Mouse (Mus musculus) adrenal gland, postnatal 4 days (tissue): ENCODE results near the gene Cd59a. TPM values are rescaled to one million over a fixed set of nuclear protein-coding genes. Genes with fewer than 3 reads are reported as not detected.
"Not testable (repeated sequence)": the region's sequence is repeated elsewhere in the genome, so short reads cannot be mapped to it uniquely, and the experiment has no call there.

ENCODE experiments used
- DNase-seq, 2 experiments: peaks; one replicate each; pipeline ENCODE4 v3.0.0; 2021 to 2022; ENCODE audit warnings: low spot score in 2 of 2, mixed read lengths in 2 of 2
- long read RNA-seq, 2 experiments: library from polyadenylated mRNA; stranded (forward); transcript quantifications; one replicate each; pipeline ENCODE4 v2.0.0; 2021
- total RNA-seq, 2 experiments: library from RNA; stranded (reverse); gene quantifications; 2 replicates each; pipeline ENCODE4 v1.2.3; 2021

The Cd59a gene
- total RNA-seq = 10 to 100 TPM; 26.6 to 28.4 TPM
- long read RNA-seq, experiment 1, transcript Cd59a-201 (4 exons, 1,691 nt) = major isoform, 38 of 41 reads
- long read RNA-seq, experiment 1, partial matches to known transcripts = 0 of 41 reads
- long read RNA-seq, experiment 1, other reads (novel, unspliced or antisense) = 2 of 41 reads
- long read RNA-seq, experiment 2, transcript Cd59a-201 (4 exons, 1,691 nt) = major isoform, 43 of 56 reads
- long read RNA-seq, experiment 2, partial matches to known transcripts = 1 of 56 reads
- long read RNA-seq, experiment 2, other reads (novel, unspliced or antisense) = 11 of 56 reads

GRCm38 (mm10) chr2:104095741-104096213, at the start of gene Cd59a:
Gene Cd59a, plus strand, starts transcription at chr2:104095801.
- peak; percentile 39 to 54 for DNase-seq

DNA sequence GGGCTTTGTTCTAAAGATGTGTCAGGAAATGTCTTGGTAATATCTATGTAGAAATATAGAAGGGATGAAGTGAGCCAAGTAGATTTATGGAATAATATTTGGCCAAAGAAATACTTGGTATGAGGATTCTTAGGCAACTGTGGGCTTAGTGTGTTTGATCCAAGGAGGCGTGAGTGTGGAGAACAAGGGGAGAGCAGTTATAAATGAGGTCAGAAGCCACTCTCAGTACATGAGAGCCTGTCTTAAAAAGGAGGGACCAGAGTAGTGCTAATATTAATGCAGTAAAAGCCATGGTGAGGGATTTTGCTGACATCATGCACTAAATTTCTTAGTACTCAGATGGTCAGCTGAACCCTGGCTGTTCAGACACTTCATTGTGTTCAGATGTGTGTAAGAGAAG, 37.2 kb upstream of the Cd59a start:
- no peak for DNase-seq

- no peak for DNase-seq
These were observed 36.6 kb upstream of the Cd59a start for GRCm38 (mm10) chr2:104058954-104059353.

DNA sequence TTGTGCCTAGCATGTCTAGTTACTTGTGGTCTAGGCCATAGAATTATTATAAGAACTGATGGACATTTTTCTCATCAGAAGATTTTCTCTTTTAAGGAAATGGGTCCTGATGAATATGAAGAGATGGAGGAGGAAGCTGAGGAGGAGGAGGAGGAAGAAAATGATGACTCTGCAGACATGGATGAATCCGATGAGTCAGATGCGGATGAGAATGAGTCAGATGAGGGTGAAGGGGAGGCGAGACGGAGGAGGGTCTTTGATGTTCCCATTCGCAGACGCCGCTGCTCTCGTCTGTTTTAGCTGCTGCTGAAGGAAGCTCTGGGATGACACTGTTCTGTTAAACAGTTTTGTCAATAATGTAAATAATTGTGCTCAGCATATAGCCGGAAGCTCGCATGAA, 35.8 kb upstream of the Cd59a start:
- DNase-seq = no peak

DNA sequence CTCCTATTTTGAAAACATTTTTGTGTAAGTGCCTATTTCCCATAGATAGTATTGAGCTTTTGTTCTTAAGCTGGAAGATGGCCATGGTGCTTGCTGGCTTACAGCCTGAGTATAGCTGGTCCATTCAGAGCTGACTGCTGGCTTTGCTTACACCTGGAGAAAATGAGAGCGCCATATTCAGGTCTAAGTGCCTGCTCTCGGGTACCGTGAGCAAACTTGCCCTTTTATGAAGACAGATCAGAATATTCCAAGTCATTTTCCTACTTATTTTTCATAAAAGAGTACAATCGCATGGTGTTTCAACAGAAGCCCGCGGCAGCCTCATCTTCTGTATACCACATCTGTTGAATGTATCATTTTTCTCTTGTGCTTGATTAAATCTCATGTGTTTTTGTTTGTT, 34.6 kb upstream of the Cd59a start:
- DNase-seq = no peak

- DNase-seq = no peak
These were observed 32.9 kb upstream of the Cd59a start for GRCm38 (mm10) chr2:104062665-104063064.

DNA sequence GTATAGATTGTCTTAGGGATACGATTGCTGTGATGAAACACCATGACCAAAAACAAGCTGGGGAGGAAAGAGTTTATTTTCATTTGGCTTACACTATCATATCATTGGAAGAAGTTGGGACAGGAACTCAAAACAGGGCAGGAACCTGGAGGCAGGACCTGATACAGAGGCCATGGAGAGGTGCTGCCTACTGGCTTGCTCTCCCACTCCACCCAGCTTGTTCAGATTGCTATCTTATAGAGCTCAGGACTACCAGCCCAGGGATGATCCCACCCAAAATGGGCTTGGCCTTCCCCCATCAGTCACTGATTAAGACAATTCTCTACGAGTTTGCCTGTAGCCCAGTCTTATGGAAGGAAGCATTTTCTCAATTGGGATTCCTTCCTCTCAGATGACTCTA, 31.4 kb upstream of the Cd59a start:
- DNase-seq = no peak

- DNase-seq = not testable (repeated sequence)
These were observed 30.1 kb upstream of the Cd59a start, which contains the start of gene Gm10912 for GRCm38 (mm10) chr2:104065526-104065925. Gene Gm10912, plus strand, starts transcription at chr2:104065826.

- DNase-seq = not testable (repeated sequence)
These were observed 27.2 kb upstream of the Cd59a start, which contains the start of gene Gm10799 for GRCm38 (mm10) chr2:104068450-104068849. Gene Gm10799, minus strand, starts transcription at chr2:104068550.

DNA sequence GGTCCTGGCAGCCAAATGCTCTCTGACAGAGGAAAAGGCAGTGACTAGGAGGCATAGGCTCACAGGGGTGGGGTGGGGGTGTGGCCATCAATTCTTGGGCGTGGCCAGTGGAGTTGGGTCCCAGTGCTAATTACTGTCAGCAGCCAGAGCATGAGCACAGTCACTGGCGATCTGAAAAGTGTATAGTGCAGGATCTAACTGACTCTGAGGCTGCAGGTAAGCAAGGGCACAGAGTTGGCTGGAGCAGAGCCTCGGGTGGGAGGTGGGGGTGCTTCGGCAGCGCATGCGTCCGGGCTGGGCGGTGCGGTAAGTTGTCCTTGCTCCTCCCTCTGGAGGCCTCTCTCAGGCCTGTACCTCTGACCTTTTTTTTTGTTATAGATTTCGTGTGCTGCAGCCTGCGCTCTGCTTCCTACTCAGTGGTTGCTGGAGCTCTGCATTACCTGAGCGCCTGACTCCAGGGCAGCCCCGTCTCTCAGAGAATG, 25.9 kb upstream of the Cd59a start, which contains the start of gene Cd59b:
Cd59b (plus strand) TSS at position 146 of the 482 bp plus-strand sequence.
- no peak for DNase-seq

GRCm38 (mm10) chr2:104078285-104078684, 17.3 kb upstream of the Cd59a start:
- DNase-seq = not testable (repeated sequence)

DNA sequence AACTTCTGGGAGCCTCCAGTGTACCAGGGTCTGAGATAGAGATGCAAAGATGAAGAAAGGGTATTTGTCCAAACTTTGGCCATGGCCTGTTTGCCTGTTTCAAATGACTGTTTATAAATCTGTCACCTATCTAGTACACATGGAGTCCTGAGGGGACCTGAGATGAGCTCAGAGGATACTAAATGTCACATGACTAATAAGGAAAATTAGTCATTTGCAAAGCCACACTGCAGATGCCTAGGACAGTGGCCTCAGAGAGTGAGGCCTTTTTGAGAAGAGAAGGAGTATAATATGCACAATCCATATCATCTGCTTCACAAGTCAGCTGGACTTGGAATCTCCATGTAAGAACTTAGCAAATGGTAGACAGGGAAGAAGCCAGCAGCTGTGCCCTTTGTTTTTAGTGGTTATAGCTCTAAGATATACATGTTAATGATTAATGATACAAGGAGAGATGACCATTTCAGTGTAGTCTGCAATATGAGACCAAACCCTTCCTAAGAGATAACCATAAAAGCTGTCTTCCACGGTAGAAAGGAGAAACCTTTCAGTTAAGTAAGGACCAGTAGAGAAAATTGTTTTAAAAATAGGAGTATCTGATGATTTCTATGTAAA, 14.1 kb upstream of the Cd59a start:
- not testable (repeated sequence) for DNase-seq

- no peak for DNase-seq
These were observed 13.1 kb upstream of the Cd59a start for GRCm38 (mm10) chr2:104082474-104082873.

DNA sequence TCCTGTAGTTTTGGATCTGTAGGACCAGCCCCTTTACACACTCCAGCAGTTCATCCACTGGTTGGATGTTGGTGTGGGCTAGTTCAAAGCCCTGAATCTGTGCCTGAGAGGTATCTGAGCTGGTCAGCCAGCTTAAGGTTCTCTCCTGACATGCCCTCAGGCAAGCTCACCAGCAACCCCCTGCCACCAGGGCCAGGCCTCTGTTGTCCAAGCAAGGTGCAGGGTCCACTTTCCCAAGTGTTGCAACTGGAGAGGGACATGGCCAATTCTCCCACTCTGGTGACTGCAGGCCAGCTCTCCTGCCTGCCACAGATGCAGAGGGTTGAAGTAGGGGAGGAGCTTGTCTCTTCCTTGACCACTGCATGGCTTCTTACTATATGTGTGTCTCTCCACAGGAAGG, 11.6 kb upstream of the Cd59a start:
- not testable (repeated sequence) for DNase-seq

- DNase-seq = not testable (repeated sequence)
These were observed 8.0 kb upstream of the Cd59a start for GRCm38 (mm10) chr2:104087562-104087961.

- DNase-seq = no peak
These were observed 2.3 kb upstream of the Cd59a start for GRCm38 (mm10) chr2:104093305-104093704.

DNA sequence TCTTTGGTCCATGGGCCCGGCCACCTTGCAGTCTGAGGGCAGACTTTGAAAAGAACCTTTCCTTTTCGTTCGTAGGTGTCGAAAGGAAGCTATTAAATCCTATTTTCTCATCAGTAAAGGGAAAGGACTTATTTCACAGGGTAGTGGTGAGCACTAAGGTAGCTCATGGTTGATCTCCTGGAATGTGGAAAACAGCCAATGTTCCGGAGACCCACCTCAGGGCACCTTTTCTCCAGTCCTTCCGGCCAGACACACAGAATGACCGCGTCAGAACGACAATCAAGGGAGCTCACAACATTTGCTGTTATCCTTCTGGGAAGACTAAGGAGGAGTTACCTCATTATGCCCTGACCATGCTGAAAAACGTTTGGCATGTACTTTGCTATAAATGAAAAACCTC, 655 bp downstream of the Cd59a start:
- DNase-seq = no peak

DNA sequence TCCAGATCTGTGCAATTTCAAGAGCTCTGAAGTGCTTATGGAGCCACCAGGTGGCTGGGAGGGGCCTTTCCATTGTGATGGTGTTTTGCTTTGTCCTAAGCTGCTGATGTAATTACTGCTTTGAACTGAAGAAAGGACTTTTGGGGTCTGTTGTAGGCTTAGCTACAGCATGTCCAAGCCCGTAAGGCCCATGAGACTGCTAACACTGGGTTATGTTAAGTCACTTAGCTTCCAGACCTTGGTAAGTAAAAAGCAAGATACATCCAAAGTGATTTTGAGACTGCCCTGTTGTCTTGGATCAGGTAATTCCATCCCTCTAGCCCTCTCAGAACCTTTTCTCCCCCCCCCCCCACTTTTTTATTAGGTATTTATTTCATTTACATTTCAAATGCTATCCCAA, 1.2 kb downstream of the Cd59a start:
- not testable (repeated sequence) for DNase-seq

GRCm38 (mm10) chr2:104097396-104097795, 1.8 kb downstream of the Cd59a start:
- DNase-seq = not testable (repeated sequence)

DNA sequence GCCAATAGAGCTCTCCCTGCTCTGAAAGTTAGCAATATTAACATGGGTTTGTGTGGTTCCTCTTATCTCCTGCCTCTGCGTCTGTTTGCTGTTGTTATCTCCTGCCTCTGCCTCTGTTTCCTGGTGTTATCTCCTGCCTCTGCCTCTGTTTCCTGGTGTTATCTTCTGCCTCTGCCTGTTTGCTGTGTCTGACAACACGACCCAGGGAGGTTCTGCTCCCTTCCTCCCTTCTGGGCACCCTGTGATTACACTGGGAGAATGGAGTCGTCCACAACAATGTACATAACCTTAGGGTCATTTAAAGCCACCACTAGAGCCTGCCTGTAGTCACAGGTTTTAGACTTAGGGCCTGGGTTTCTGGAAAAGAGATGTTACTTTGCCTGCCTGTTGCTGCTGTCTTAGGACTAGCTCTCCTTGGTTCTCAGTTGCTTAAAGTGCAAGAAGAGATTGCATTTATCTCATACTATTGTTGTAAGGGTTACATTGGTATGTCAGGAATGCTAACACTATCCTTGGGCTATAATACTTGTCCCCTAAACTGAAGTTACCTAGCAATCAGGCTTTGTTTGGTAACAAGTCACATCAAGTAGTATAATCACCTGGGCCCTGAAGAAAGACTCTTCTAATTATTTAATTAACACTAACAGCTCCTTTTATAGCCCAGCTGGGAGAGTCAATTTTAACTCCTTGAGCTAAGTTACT, 3.1 kb downstream of the Cd59a start:
- no peak for DNase-seq

DNA sequence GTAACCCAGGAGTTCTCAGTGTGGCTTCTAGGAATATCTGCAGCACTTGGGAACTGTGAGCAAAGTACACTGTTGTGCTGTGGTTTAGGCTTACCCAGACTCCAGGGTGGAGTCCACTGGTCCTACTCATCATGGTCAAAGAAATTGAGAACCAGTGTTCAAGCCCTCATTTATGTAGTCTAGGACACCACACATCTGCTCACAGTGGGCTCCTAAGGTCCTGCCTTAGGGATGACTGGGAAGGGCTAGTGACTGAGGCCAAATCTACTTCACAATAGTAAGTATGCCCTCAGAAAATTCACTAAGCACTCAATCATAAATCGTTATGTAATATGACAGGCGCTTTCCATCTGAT, 3.6 kb downstream of the Cd59a start:
- no peak for DNase-seq

GRCm38 (mm10) chr2:104099946-104100345, 4.3 kb downstream of the Cd59a start:
- DNase-seq = no peak
